Mouse (Mus musculus) cerebellum, adult 2 months (tissue): ENCODE data around the gene Pex5. TPM values are rescaled to one million over a fixed set of nuclear protein-coding genes. Genes with fewer than 3 reads are reported as not detected.
A peak's percentile ranks its signal among the peaks of the same experiment; 100 is the strongest.

Source experiments
- DNase-seq, 2 experiments: peaks; one replicate each; pipeline ENCODE4 v3.0.0; 2021
- H3K27ac ChIP-seq: fragments of 200-500 bp; 2 replicates; pipeline ENCODE4 v1.5.1; 2012; ENCODE audit warnings: low read length, control low read depth, inconsistent platforms; ENCODE audit not compliant: insufficient read depth
- H3K27me3 ChIP-seq: fragments of 200-500 bp; 2 replicates; pipeline ENCODE4 v1.6.1; 2012; ENCODE audit warnings: inconsistent platforms, mild to moderate bottlenecking, low read length, moderate library complexity; ENCODE audit not compliant: control insufficient read depth, insufficient read depth
- H3K4me1 ChIP-seq: fragments of 200-500 bp; 2 replicates; pipeline ENCODE4 v1.6.1; 2011; ENCODE audit warnings: low read length; ENCODE audit not compliant: control insufficient read depth, insufficient read depth
- H3K4me3 ChIP-seq: fragments of 200-500 bp; replicated peaks from 2 replicates; pipeline ENCODE3; 2011; ENCODE audit warnings: mild to moderate bottlenecking, low read depth, low read length, control low read depth; ENCODE audit not compliant: insufficient read depth
- CTCF ChIP-seq: fragments of 200-500 bp; IDR thresholded peaks from 2 replicates; pipeline ENCODE4 v1.5.1; 2011; ENCODE audit warnings: low read depth, mild to moderate bottlenecking, control low read depth, low read length, moderate library complexity, borderline replicate concordance; ENCODE audit not compliant: insufficient read depth
- POLR2A ChIP-seq: fragments of 200-500 bp; IDR thresholded peaks from 2 replicates; pipeline ENCODE4 v1.6.1; 2011; ENCODE audit warnings: low read length, control low read depth, borderline replicate concordance; ENCODE audit not compliant: insufficient read depth
- WGBS: fragments of 180-500 bp; shearing (Covaris S2); methylation state at CpG from one replicate; pipeline ENCODE4 v1.1.7; 2018; 5-methylcytosine and 5-hydroxymethylcytosine counted together
- polyA plus RNA-seq: library from polyadenylated mRNA; depleted of rRNA; stranded (reverse); fragments of >200 nt; gene quantifications from 2 replicates; pipeline ENCODE4 v1.2.3, GENCODE M21; 2012; rRNA removed

Pex5 gene
- 57.1 and 58.5 TPM in 2 replicates for polyA plus RNA-seq

DNA sequence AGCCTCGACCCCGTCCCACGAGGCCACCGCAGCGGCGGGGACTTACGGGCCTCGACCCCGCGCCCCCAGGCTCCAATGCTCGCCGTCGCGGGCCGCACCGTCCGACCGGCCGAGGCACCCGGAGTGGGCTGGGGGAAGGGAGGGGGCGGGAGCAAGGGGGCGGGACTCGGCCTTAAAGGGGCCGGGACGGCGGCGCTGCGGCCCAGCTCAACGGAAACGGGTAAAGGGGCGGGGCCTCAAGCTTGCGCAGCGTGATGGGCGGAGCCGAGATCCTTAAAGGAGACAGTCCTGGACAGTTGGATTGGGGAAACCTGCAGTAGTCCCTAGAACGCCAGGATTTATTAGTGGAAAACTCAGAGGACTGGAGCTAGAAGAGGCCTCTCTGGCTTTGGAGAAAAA is at the start of gene Pex5:
Pex5 (minus strand) TSS at position 141 of the 399 bp plus-strand sequence.
- H3K4me1 ChIP-seq: peaks cover 3% of the 10 kb centered on the region; the same call in 1 of the 2 replicates
- peak; percentile 67; the same call in 1 of the 2 replicates for TF ChIP-seq POLR2A
- TF ChIP-seq CTCF: no peak
- DNase-seq: peak; percentile 96

DNA sequence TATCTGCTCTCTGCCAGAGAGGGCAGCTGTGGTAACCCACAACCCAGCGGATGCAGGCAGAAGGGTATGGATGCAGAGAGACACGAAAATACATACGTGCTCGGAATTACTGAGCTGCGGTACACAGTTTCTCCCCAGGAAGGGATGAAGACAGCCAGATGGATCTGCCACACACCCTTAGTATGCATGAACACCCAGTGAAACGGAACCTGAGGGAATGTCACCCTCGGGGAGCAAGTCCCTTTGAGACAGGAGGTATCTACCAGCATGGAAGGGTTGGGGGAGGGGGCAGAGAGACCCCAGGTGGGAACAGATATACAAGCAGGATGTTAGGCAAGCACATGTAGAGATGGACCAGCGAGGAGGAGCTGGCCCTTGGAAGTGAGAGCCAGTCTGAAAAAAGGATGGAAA is 49.0 kb upstream of the Pex5 start:
- Histone ChIP-seq H3K27ac (peak overlapping the region; percentile 89), H3K4me1 (peaks cover 35% of the 10 kb centered on the region), H3K4me3 (peak overlapping the region; percentile 91), H3K27me3 (no peaks in the 10 kb centered on the region)
- DNase-seq: peak; percentile 51 to 58
- WGBS: 4% methylated on average over 8 of the region's 8 CpGs
- TF ChIP-seq CTCF (no peak), POLR2A (no peak)

More for the DNA sequence above, at the start of gene Pex5:
- Histone ChIP-seq H3K27ac (peak within 1 kb of the TSS; percentile 82), H3K4me3 (peak within 1 kb of the TSS; percentile 69), H3K27me3 (no peaks in the 10 kb centered on the region)
- 2% methylated on average over 35 of the region's 36 CpGs for WGBS

DNA sequence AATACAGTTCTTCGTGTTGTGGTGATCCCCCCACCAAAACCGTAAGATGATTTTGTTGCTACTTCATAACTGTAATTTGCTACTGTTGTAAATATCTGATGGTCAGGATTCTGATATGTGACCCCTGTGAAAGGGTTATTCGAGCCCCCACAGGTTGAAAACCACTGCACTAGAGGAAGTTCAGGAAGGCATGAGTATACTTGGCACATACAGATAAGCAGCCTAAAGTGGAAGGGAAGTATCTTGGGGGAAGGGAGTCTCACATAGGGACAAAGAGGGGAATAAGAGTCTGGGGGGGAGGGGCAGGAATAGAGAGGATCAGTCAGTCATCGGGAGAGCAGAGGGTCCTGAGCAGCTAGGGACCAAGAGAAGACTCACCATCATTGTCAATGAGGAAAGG is 44.5 kb upstream of the Pex5 start:
- WGBS: 87% methylated on average over 4 of the region's 4 CpGs
- DNase-seq: no peak
- Histone ChIP-seq H3K4me3 (no peak overlapping the region), H3K4me1 (peaks cover 36% of the 10 kb centered on the region), H3K27me3 (no peaks in the 10 kb centered on the region), H3K27ac (peak overlapping the region; percentile 47; the same call in 1 of the 2 replicates)
- TF ChIP-seq POLR2A (no peak), CTCF (no peak)

DNA sequence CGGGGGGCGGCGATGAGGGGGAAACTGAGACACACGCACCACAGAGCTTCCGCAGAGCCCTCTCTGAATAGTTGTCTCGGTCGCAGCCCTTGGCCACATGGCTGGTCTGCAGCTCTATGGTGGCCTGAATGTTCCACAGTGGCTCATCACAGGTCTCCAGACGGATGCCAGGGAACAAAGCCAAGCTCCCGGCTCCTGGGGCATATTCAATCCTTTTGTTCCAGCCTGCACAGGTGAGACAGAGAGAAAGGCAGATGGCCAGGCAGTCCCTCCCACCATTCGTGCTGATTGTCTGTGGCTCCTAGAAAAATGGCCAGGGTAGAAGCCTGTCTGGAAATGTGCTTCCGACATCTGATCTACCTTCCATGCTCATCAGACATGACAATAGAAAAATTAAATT is 43.6 kb upstream of the Pex5 start:
- H3K27me3 ChIP-seq: no peaks in the 10 kb centered on the region
- 25% methylated on average over 11 of the region's 11 CpGs for WGBS
- peak; percentile 97 to 99 for DNase-seq
- no peak overlapping the region for H3K4me3 ChIP-seq
- no peak for TF ChIP-seq POLR2A
- no peak for TF ChIP-seq CTCF
- peaks cover 36% of the 10 kb centered on the region for H3K4me1 ChIP-seq
- H3K27ac ChIP-seq: no peak overlapping the region

DNA sequence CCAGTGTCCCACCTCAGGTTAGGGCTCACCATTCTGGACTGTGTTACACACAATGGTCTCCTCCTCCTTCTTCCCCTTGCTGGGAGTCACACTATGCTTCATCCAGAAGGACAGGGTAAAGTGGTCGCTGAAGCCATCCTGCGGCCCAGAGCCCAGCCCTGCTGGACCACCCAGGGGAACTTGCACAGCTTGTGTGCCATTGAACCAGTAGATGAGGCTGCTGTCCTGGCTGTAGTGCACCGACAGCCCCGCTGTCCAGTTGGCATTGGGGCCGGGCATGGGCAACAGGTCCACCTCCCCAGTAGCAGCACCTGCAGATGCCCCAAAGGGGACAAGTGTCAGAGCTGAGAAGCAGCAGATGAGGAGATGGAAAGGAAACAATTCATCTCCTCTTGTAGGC is 43.0 kb upstream of the Pex5 start:
- no peak overlapping the region for H3K4me3 ChIP-seq
- WGBS: 53% methylated on average over 5 of the region's 5 CpGs
- peaks cover 34% of the 10 kb centered on the region for H3K4me1 ChIP-seq
- DNase-seq: peak; percentile 41 to 49
- no peaks in the 10 kb centered on the region for H3K27me3 ChIP-seq
- no peak for TF ChIP-seq POLR2A
- no peak for TF ChIP-seq CTCF
- no peak overlapping the region for H3K27ac ChIP-seq

DNA sequence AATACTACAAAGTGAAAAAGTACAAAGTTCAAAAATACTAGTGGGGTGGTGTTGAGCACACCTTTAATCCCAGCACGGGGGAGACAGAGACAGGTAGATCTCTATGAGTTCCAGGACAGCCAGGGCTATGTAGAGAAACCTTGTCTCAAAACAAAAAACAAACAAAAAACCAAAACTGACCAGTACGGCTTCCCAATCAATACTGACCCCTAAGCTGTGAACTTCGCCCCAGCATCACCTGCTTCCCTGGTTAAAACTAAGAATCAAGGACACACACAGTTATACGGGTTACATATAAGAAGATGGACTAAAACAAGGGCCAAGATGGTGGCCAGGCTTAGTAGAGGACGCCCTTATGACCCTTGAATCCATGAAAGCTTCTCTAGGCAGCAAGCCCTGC is 41.4 kb upstream of the Pex5 start:
- Histone ChIP-seq H3K27ac (no peak overlapping the region), H3K27me3 (no peaks in the 10 kb centered on the region), H3K4me3 (no peak overlapping the region), H3K4me1 (peaks cover 24% of the 10 kb centered on the region)
- 98% methylated on average over 5 of the region's 5 CpGs for WGBS
- no peak for TF ChIP-seq CTCF
- DNase-seq: no peak

DNA sequence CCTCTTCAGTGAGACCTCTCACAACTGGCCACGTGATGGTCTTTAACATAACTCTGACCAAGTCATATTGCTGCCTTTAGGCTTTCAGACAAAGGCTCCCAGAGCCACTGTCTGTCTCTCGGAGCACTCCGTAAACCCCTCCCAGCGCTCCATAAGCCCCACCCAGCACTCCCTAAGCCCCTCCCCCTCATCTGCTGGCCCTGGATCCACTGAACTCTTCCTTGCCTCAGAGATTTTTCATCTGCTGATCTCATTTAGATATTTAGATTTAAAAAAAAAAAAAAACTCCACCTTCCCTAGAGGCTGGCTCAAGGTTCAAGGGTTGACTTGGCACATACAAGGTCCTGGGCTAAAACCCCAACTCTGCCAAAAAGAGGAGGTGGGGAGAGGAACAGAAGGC is 38.9 kb upstream of the Pex5 start:
- no peak for DNase-seq
- WGBS: 61% methylated on average over 4 of the region's 4 CpGs
- H3K4me3 ChIP-seq: no peak overlapping the region
- H3K4me1 ChIP-seq: peaks cover 11% of the 10 kb centered on the region
- no peak for TF ChIP-seq POLR2A
- no peak for TF ChIP-seq CTCF
- no peak overlapping the region for H3K27ac ChIP-seq
- no peaks in the 10 kb centered on the region for H3K27me3 ChIP-seq

DNA sequence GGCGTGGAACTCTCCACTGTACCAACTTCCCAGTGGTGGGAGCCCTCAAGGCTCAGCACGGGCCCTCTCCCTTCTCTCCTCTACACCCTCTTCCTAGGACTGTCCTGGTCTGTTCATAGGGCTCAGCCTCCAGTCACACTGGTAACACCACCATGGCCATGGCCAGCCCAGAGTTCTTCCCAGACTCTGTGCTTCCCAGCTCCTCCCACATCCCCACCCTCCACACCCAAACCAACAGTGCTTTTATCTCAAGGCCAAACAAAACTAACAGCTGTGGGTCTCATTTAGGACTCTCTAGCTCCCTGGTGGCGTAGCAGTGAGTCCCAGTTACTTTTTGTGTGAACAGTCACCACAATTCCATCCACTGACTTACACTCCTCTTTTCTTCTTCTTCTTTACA is 37.1 kb upstream of the Pex5 start:
- Histone ChIP-seq H3K4me1 (0 out of 2 replicates have a peak, but pooled peaks cover 6% of the 10 kb centered on the region), H3K4me3 (no peak overlapping the region), H3K27ac (no peak overlapping the region), H3K27me3 (no peaks in the 10 kb centered on the region)
- no peak for DNase-seq
- TF ChIP-seq POLR2A (no peak), CTCF (no peak)
- 71% methylated on average over 3 of the region's 3 CpGs for WGBS
